Mouse (Mus musculus): ENCODE measurements around the gene 4930415O20Rik. TPM values are rescaled to one million over a fixed set of nuclear protein-coding genes. Genes with fewer than 3 reads are reported as not detected.
"Not testable (repeated sequence)": the region's sequence is repeated elsewhere in the genome, so short reads cannot be mapped to it uniquely, and the experiment has no call there.

4930415O20Rik gene
- polyA plus RNA-seq, 1 experiment from 2014 or later = not detected

DNA sequence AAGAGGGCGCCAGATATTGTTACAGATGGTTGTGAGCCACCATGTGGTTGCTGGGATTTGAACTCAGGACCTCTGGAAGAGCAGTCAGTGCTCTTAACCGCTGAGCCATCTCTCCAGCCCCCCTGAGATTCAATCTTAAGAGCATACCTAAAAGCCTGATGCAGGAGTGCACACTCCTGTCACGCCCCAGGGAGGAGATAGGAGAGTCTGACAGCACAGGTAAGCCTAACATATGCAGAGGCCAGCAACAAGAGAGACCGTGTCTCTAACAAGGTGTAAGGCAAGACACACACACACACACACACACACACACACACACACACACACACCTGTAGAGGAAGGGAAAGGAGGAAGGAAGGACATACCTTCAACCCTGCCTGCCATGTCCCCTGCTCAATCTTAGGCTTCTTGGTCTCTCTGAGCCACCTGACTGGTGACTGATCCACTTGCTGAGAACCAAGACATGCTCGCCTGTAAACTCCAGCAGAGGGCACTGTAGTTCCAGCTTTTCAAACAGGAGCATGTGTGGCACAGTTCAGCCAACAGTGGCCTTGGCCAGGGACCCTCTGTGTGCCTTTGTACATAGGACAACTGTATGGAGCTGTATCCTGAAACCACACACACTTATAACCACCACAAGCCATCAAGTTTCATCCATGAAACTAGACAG is 9.1 kb downstream of the 4930415O20Rik start:
- peak; percentile 77 for ATAC-seq
- no peak overlapping the region for H3K4me3 ChIP-seq (ENCODE audit: low read depth, low read length)
- no peaks in the 10 kb centered on the region for H3K9me3 ChIP-seq (replicated peaks; ENCODE audit: control insufficient read depth, low read length, poor library complexity, severe bottlenecking)
- H3K36me3 ChIP-seq (ENCODE audit: control insufficient read depth, insufficient read depth, low read length) = no peaks in the 10 kb centered on the region
- no peaks in the 10 kb centered on the region for H3K4me1 ChIP-seq (ENCODE audit: control insufficient read depth, insufficient read depth, low read length)
- no peak overlapping the region for H3K9ac ChIP-seq (ENCODE audit: low read depth, low read length)
- H3K27ac ChIP-seq (ENCODE audit: low read length) = no peak overlapping the region
- no peak overlapping the region for H3K4me2 ChIP-seq (ENCODE audit: low read length)
- 39% methylated on average over 5 of the region's 5 CpGs for whole genome bisulfite sequencing
- H3K27me3 ChIP-seq (ENCODE audit: control insufficient read depth, insufficient read depth, low read depth, low read length) = no peaks in the 10 kb centered on the region

DNA sequence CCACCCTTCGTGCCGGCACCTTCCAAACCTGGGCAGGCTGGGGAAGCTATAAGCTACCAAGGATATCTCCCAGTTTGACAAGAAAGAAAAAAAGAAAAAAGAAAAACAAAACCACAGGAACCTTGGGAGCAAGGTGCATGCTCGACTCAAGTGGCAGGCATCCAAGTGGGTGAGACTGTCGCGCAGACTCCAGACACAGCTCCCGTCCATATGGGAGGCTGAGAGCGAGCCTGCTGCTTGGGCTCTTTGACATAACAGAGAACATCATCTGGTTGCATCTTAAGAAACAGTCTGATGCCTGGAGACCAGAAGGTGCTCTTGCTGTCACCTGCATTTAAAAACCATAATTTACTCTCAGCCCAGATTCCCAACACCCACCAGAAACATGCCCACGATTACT is 11.6 kb downstream of the 4930415O20Rik start:
- ATAC-seq = no peak
- whole genome bisulfite sequencing = 79% methylated on average over 8 of the region's 8 CpGs
- no peak overlapping the region for H3K9ac ChIP-seq (ENCODE audit: low read depth, low read length)
- no peaks in the 10 kb centered on the region for H3K9me3 ChIP-seq (replicated peaks; ENCODE audit: control insufficient read depth, low read length, poor library complexity, severe bottlenecking)
- H3K4me1 ChIP-seq (ENCODE audit: control insufficient read depth, insufficient read depth, low read length) = no peaks in the 10 kb centered on the region
- H3K36me3 ChIP-seq (ENCODE audit: control insufficient read depth, insufficient read depth, low read length) = no peaks in the 10 kb centered on the region
- H3K4me3 ChIP-seq (ENCODE audit: low read depth, low read length) = no peak overlapping the region
- H3K4me2 ChIP-seq (ENCODE audit: low read length) = no peak overlapping the region
- H3K27ac ChIP-seq (ENCODE audit: low read length) = no peak overlapping the region
- H3K27me3 ChIP-seq (ENCODE audit: control insufficient read depth, insufficient read depth, low read depth, low read length) = no peaks in the 10 kb centered on the region

DNA sequence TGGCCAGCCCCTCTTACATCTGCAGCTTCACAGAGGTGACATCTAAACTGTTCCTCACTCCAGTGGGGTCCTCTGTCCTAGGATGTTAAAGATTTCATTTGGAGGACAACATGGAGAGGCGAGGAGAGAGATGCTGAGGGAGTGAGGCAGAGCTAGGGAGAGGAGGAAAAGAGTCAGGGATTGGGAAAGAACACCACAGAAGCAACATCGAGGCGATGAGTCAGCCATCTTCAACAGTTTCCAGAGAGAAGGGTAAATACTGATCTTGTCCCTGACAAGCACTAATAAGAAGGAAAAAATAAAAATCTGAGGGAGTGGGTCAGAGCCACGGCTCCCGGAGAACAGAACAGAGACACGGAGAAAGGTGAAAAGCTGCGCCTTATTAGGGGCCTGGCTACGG is 12.2 kb downstream of the 4930415O20Rik start:
- H3K9ac ChIP-seq (ENCODE audit: low read depth, low read length) = no peak overlapping the region
- no peaks in the 10 kb centered on the region for H3K27me3 ChIP-seq (ENCODE audit: control insufficient read depth, insufficient read depth, low read depth, low read length)
- H3K27ac ChIP-seq (ENCODE audit: low read length) = no peak overlapping the region
- no peaks in the 10 kb centered on the region for H3K4me1 ChIP-seq (ENCODE audit: control insufficient read depth, insufficient read depth, low read length)
- no peaks in the 10 kb centered on the region for H3K9me3 ChIP-seq (replicated peaks; ENCODE audit: control insufficient read depth, low read length, poor library complexity, severe bottlenecking)
- WGBS = 82% methylated on average over 8 of the region's 8 CpGs
- H3K4me2 ChIP-seq (ENCODE audit: low read length) = no peak overlapping the region
- ATAC-seq = no peak
- no peaks in the 10 kb centered on the region for H3K36me3 ChIP-seq (ENCODE audit: control insufficient read depth, insufficient read depth, low read length)
- no peak overlapping the region for H3K4me3 ChIP-seq (ENCODE audit: low read depth, low read length)

DNA sequence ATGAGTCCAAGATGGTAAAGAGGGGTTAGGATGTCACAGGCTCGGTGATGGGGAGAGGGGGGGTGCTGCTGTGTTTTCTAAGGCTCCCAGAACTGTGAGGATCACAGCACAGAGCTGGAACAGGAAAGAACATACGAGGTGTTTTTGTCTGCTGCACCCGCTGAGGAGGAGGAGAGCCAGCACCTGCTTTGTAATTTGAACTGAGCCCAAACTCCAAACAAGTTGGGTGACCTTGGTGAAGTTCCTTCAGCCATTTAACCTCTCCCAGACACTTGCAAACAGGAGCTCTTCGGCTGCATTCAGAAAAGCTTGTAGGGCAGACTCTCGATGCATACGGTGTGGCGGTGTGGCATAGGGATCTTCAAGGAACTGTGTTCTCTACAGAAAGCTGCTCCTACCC is 14.6 kb downstream of the 4930415O20Rik start:
- Histone ChIP-seq H3K4me2 (ENCODE audit: low read length) (no peak overlapping the region), H3K27me3 (ENCODE audit: control insufficient read depth, insufficient read depth, low read depth, low read length) (no peaks in the 10 kb centered on the region), H3K9me3 (replicated peaks; ENCODE audit: control insufficient read depth, low read length, poor library complexity, severe bottlenecking) (no peaks in the 10 kb centered on the region), H3K36me3 (ENCODE audit: control insufficient read depth, insufficient read depth, low read length) (no peaks in the 10 kb centered on the region), H3K4me1 (ENCODE audit: control insufficient read depth, insufficient read depth, low read length) (no peaks in the 10 kb centered on the region), H3K27ac (ENCODE audit: low read length) (no peak overlapping the region), H3K9ac (ENCODE audit: low read depth, low read length) (no peak overlapping the region), H3K4me3 (ENCODE audit: low read depth, low read length) (no peak overlapping the region)
- WGBS = 52% methylated on average over 7 of the region's 7 CpGs
- ATAC-seq = no peak

DNA sequence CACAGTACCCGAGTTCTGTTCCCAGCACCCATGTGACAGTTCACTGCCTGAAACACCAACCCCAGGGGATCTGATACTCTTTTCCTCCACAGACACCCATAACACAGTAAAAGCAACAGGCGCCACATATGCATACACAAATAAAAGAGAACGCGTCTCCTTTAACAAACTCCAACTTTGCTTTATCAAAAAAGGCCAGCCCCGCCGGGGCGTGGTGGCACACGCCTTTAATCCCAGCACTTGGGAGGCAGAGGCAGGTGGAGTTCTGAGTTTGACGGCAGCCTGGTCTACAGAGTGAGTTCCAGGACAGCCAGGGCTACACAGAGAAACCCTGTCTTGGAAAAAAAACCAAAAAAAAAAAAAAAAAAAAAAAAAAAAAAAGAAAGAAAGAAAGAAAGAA is 15.3 kb downstream of the 4930415O20Rik start:
- H3K27ac ChIP-seq (ENCODE audit: low read length); ATAC-seq; H3K4me2 ChIP-seq (ENCODE audit: low read length); H3K4me3 ChIP-seq (ENCODE audit: low read depth, low read length); H3K9ac ChIP-seq (ENCODE audit: low read depth, low read length); H3K36me3 ChIP-seq (ENCODE audit: control insufficient read depth, insufficient read depth, low read length); H3K27me3 ChIP-seq (ENCODE audit: control insufficient read depth, insufficient read depth, low read depth, low read length); H3K9me3 ChIP-seq (replicated peaks; ENCODE audit: control insufficient read depth, low read length, poor library complexity, severe bottlenecking); H3K4me1 ChIP-seq (ENCODE audit: control insufficient read depth, insufficient read depth, low read length): not testable (repeated sequence)
- WGBS = 93% methylated on average over 9 of the region's 9 CpGs

DNA sequence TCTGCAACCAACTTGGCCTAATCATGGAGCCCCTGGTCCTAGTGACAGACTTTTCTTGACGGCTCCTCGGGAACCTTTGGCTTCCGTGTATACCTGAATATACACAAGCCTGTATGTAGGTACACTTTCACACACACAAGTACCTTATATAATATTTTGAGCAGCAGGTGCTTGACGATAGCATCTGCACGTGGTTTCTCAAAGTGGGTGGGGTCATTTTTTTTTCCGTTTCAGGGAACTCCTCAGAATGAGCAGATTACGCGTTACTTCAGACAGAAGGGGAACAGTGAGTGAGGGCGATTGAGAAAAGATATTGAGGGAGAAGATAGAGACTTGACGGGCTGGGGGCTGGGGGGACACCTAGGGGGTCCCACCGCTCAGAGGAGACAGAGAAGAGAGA is 16.9 kb downstream of the 4930415O20Rik start:
- H3K27ac ChIP-seq (ENCODE audit: low read length) = no peak overlapping the region
- ATAC-seq = no peak
- H3K9me3 ChIP-seq (replicated peaks; ENCODE audit: control insufficient read depth, low read length, poor library complexity, severe bottlenecking) = no peaks in the 10 kb centered on the region
- no peaks in the 10 kb centered on the region for H3K4me1 ChIP-seq (ENCODE audit: control insufficient read depth, insufficient read depth, low read length)
- peaks cover 6% of the 10 kb centered on the region for H3K36me3 ChIP-seq (ENCODE audit: control insufficient read depth, insufficient read depth, low read length)
- H3K27me3 ChIP-seq (ENCODE audit: control insufficient read depth, insufficient read depth, low read depth, low read length) = no peaks in the 10 kb centered on the region
- no peak overlapping the region for H3K9ac ChIP-seq (ENCODE audit: low read depth, low read length)
- WGBS = 92% methylated on average over 11 of the region's 11 CpGs
- no peak overlapping the region for H3K4me3 ChIP-seq (ENCODE audit: low read depth, low read length)
- no peak overlapping the region for H3K4me2 ChIP-seq (ENCODE audit: low read length)

DNA sequence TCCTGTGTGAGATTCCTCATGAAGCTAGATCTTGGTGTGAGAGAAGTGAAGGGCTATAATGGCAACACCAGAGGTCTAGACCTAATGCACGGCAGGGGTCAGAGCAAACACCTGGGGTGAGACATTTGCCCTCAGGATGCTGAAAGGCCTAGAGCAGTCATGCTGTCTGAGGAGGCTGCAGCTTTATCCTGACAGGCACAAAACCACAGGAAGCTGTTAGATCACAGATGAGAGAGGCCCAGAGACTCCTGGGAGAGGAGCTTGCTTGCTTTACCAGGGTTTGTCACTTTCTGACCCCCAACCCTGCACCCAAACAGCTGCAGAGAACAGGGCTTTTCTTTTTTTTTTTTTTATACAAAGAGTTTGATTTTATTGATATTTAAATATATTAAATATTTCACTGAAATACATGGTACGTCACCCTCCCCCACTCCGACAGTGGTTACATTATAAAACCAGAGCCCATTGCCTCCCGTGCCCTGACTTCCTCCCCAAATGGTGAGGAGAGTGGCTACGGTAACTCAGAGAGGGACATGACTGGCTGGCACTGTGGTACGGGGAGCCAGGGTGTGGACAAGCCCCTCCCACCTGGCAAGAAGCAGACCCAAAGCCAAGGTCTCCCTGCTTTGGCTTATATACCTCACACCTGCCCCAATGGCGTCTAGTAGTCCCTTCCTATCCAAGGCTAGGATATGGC is 19.0 kb downstream of the 4930415O20Rik start:
- 83% methylated on average over 7 of the region's 7 CpGs for WGBS
- peaks cover 20% of the 10 kb centered on the region for H3K36me3 ChIP-seq (ENCODE audit: control insufficient read depth, insufficient read depth, low read length)
- H3K9ac ChIP-seq (ENCODE audit: low read depth, low read length) = no peak overlapping the region
- no peak for ATAC-seq
- no peaks in the 10 kb centered on the region for H3K9me3 ChIP-seq (replicated peaks; ENCODE audit: control insufficient read depth, low read length, poor library complexity, severe bottlenecking)
- H3K4me3 ChIP-seq (ENCODE audit: low read depth, low read length) = no peak overlapping the region
- no peak overlapping the region for H3K27ac ChIP-seq (ENCODE audit: low read length)
- no peaks in the 10 kb centered on the region for H3K27me3 ChIP-seq (ENCODE audit: control insufficient read depth, insufficient read depth, low read depth, low read length)
- H3K4me1 ChIP-seq (ENCODE audit: control insufficient read depth, insufficient read depth, low read length) = no peaks in the 10 kb centered on the region
- no peak overlapping the region for H3K4me2 ChIP-seq (ENCODE audit: low read length)

DNA sequence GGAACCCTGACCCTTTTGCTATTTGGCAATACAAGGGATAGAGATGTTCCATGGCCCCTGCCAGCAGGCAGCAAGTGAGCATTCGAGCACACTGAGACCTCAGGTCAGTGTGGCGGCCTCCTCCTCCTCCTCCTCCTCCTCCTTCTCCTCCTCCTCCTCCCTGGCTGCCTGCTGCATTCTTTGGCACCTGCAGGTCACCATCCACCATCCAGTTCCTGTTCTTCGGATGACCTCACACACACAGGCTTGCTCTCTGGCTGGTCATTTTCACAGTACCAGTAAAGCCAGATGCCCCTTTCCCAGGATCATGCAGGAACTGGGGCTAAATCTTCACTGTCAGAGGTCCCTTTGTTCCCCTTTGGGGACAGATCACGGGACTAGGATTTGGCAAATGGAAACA is 20.6 kb downstream of the 4930415O20Rik start:
- no peak for ATAC-seq
- peaks cover 30% of the 10 kb centered on the region for H3K36me3 ChIP-seq (ENCODE audit: control insufficient read depth, insufficient read depth, low read length)
- 56% methylated on average over 4 of the region's 4 CpGs for WGBS

DNA sequence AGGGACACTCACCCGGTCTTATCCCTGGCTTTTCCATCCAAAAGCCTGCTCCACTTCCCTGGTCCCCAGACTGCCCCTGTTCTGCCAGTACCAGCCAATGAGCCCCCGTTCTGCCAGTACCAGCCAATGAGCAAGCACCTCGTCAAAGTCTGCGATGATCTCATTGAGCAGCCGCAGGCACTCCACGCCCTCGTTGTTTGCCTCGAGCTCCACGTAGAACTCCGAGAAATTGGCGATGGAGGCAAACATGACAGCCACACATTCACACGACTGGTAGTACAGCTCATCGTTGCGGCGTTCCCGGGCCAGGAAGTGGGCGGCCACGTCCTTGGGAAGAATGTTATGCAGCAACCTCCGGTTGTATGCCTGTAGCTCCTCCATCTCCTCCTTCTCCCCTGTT is 23.4 kb downstream of the 4930415O20Rik start:
- no peak for ATAC-seq
- no peak overlapping the region for H3K9ac ChIP-seq (ENCODE audit: low read depth, low read length)
- H3K27ac ChIP-seq (ENCODE audit: low read length) = no peak overlapping the region
- no peaks in the 10 kb centered on the region for H3K9me3 ChIP-seq (replicated peaks; ENCODE audit: control insufficient read depth, low read length, poor library complexity, severe bottlenecking)
- no peaks in the 10 kb centered on the region for H3K27me3 ChIP-seq (ENCODE audit: control insufficient read depth, insufficient read depth, low read depth, low read length)
- no peaks in the 10 kb centered on the region for H3K4me1 ChIP-seq (ENCODE audit: control insufficient read depth, insufficient read depth, low read length)
- no peak overlapping the region for H3K4me3 ChIP-seq (ENCODE audit: low read depth, low read length)
- 84% methylated on average over 19 of the region's 19 CpGs for WGBS
- peaks cover 46% of the 10 kb centered on the region for H3K36me3 ChIP-seq (ENCODE audit: control insufficient read depth, insufficient read depth, low read length)
- no peak overlapping the region for H3K4me2 ChIP-seq (ENCODE audit: low read length)

More for the DNA sequence above, 20.6 kb downstream of the 4930415O20Rik start:
- no peaks in the 10 kb centered on the region for H3K27me3 ChIP-seq (ENCODE audit: control insufficient read depth, insufficient read depth, low read depth, low read length)
- no peaks in the 10 kb centered on the region for H3K9me3 ChIP-seq (replicated peaks; ENCODE audit: control insufficient read depth, low read length, poor library complexity, severe bottlenecking)
- no peak overlapping the region for H3K4me3 ChIP-seq (ENCODE audit: low read depth, low read length)
- no peak overlapping the region for H3K9ac ChIP-seq (ENCODE audit: low read depth, low read length)
- H3K4me1 ChIP-seq (ENCODE audit: control insufficient read depth, insufficient read depth, low read length) = no peaks in the 10 kb centered on the region
- no peak overlapping the region for H3K27ac ChIP-seq (ENCODE audit: low read length)
- H3K4me2 ChIP-seq (ENCODE audit: low read length) = no peak overlapping the region
